8 mouse cellular contexts compared by ENCODE assay signal in genomic region chr5:103424678-103425319, GRCm38 (mm10). TPM values are rescaled to one million over a fixed set of nuclear protein-coding genes. Genes with fewer than 3 reads are reported as not detected.
DNase-seq lines count a peak whose midpoint lies in the region; ATAC-seq and TF ChIP-seq lines count a peak whose summit lies in the region.

Gene Ptpn13 (plus strand): TSS chr5:103425192.

- WGBS in forebrain, embryonic 15.5 days, result 0% methylated on average over 46 of the region's 55 CpGs
- WGBS in liver, postnatal 0 days (ENCODE audit: insufficient replicate concordance), result under 1% methylated on average over 22 of the region's 55 CpGs
- under 1% methylated on average over 55 of the region's 55 CpGs for WGBS in olfactory bulb, adult 2 months

- peak; percentile 24; the same call in 1 of the 2 replicates for TF ChIP-seq POLR2A in olfactory bulb, adult 2 months (IDR thresholded peaks at IDR 0.05; ENCODE audit: insufficient read depth, low read depth, low read length)

- no peak for ATAC-seq in G1E (ENCODE audit: extremely low read depth, insufficient number of reproducible peaks, low FRiP score, poor library complexity, severe bottlenecking)
- ATAC-seq in forebrain, embryonic 15.5 days (replicated peaks), result peak; percentile 97
- peak; percentile 97 for ATAC-seq in liver, postnatal 0 days

- H3K4me3 ChIP-seq in G1E (ENCODE audit: low read depth, low read length), result peak within 1 kb of the TSS; percentile 13; the same call in 1 of the 2 replicates
- peak within 1 kb of the TSS; percentile 54 for H3K4me3 ChIP-seq in forebrain, embryonic 15.5 days
- H3K4me3 ChIP-seq in liver, postnatal 0 days (ENCODE audit: low read depth, low read length), result peak within 1 kb of the TSS; percentile 65
- peak within 1 kb of the TSS; percentile 65 for H3K4me3 ChIP-seq in olfactory bulb, adult 2 months (ENCODE audit: insufficient read depth, low read depth, low read length)

- H3K4me1 ChIP-seq in G1E (ENCODE audit: insufficient read depth, low read depth, low read length), result no peaks in the 10 kb centered on the region
- peaks cover 28% of the 10 kb centered on the region for H3K4me1 ChIP-seq in forebrain, embryonic 15.5 days
- H3K4me1 ChIP-seq in liver, postnatal 0 days (ENCODE audit: insufficient read depth), result no peaks in the 10 kb centered on the region
- H3K4me1 ChIP-seq in olfactory bulb, adult 2 months (ENCODE audit: control insufficient read depth, insufficient read depth, low read length), result peaks cover 4% of the 10 kb centered on the region; the same call in 1 of the 2 replicates

- no peak for TF ChIP-seq EP300 in liver, postnatal 0 days (IDR thresholded peaks at IDR 0.05; ENCODE audit: low read depth)

- intact Hi-C loops in heart, postnatal 14 days (cut with DNase I), result loop anchor here (5.0 kb wide), 2 partner anchors 38 to 47 kb away; no protein-coding TSS in a partner anchor

- no peak for DNase-seq in G1E (ENCODE audit: low spot score)
- DNase-seq in cerebellum, adult 11 months, result peak; percentile 58
- peak; percentile 92 to 94 for DNase-seq in heart, postnatal 14 days
- DNase-seq in layer of hippocampus, adult 11-12 months (ENCODE audit: low spot score), result peak; percentile 89
- peak; percentile 89 for DNase-seq in liver, postnatal 0 days
- peak; percentile 88 to 93 for DNase-seq in thymus, adult 18-20 months

- H3K36me3 ChIP-seq in G1E (replicated peaks), result no peaks in the 10 kb centered on the region
- H3K36me3 ChIP-seq in forebrain, embryonic 15.5 days, result no peaks in the 10 kb centered on the region
- H3K36me3 ChIP-seq in liver, postnatal 0 days (replicated peaks; ENCODE audit: insufficient read depth, low read length), result no peaks in the 10 kb centered on the region

- peaks cover 52% of the 10 kb centered on the region for H3K9me3 ChIP-seq in G1E (replicated peaks)
- H3K9me3 ChIP-seq in forebrain, embryonic 15.5 days, result no peaks in the 10 kb centered on the region
- no peaks in the 10 kb centered on the region for H3K9me3 ChIP-seq in liver, postnatal 0 days (ENCODE audit: low read length)

- H3K27ac ChIP-seq in forebrain, embryonic 15.5 days (replicated peaks), result peak within 1 kb of the TSS; percentile 63
- peak within 1 kb of the TSS; percentile 51; the same call in 1 of the 2 replicates for H3K27ac ChIP-seq in liver, postnatal 0 days (ENCODE audit: low read depth)
- H3K27ac ChIP-seq in olfactory bulb, adult 2 months (ENCODE audit: insufficient read depth, low read depth, low read length), result peak within 1 kb of the TSS; percentile 67

- no peak for TF ChIP-seq CTCF in G1E (IDR thresholded peaks at IDR 0.05; ENCODE audit: low read depth, low read length)
- TF ChIP-seq CTCF in liver, postnatal 0 days (IDR thresholded peaks at IDR 0.05; ENCODE audit: low read depth), result no peak
- no peak for TF ChIP-seq CTCF in olfactory bulb, adult 2 months (IDR thresholded peaks at IDR 0.05; ENCODE audit: insufficient read depth, low read depth, low read length)

- no peaks in the 10 kb centered on the region for H3K27me3 ChIP-seq in G1E (ENCODE audit: insufficient read depth, low read length)
- H3K27me3 ChIP-seq in forebrain, embryonic 15.5 days, result 0 out of 2 replicates have a peak, but pooled peaks cover 4% of the 10 kb centered on the region
- H3K27me3 ChIP-seq in liver, postnatal 0 days (ENCODE audit: insufficient read depth, low read length), result peaks cover 32% of the 10 kb centered on the region

- H3K4me2 ChIP-seq in forebrain, embryonic 15.5 days (replicated peaks), result peak within 1 kb of the TSS; percentile 90
- H3K4me2 ChIP-seq in liver, postnatal 0 days (ENCODE audit: low read depth, low read length), result peak within 1 kb of the TSS; percentile 94

- H3K9ac ChIP-seq in forebrain, embryonic 15.5 days (replicated peaks), result peak within 1 kb of the TSS; percentile 53
- peak within 1 kb of the TSS; percentile 65 for H3K9ac ChIP-seq in liver, postnatal 0 days (replicated peaks)

RNA-seq across cellular contexts. Expression of gene Ptpn13, which starts in this region (rescaled TPM):
- total RNA-seq in G1E (2014; fragmentation: Nextera tagmentation) (not detected in 2 replicates), G1E (2017) (under 0.01 and 0.27 TPM in 2 replicates)
- polyA plus RNA-seq in G1E (2012), result not detected in 2 replicates
- polyA plus RNA-seq in forebrain, embryonic 15.5 days (2015; fragmentation: Nextera tagmentation; extraction: Ambion mirVana), result 4.4 and 5.1 TPM in 2 replicates
- total RNA-seq in heart, postnatal 14 days (2021), result 10 to 100 TPM in 1 of 2 experiments, 1 to 10 TPM in 1; 8.5 to 10.7 TPM
- 0.38 and 0.43 TPM in 2 replicates for polyA plus RNA-seq in liver, postnatal 0 days (2015; fragmentation: Nextera tagmentation; extraction: Ambion mirVana)
- polyA plus RNA-seq in olfactory bulb, adult 2 months (2012; ENCODE audit: insufficient read depth, insufficient read length, low replicate concordance, missing spikeins), result not detected in 2 replicates

Comparison
In these comparisons a context has a peak if more than half of its experiments do, and no peak if none do; other contexts are left out.
1. RNA of gene Ptpn13 (total RNA-seq): 8.5 to 10.7 TPM in heart, postnatal 14 days; under 0.01 to 0.27 TPM in G1E; every median in the first group is over 4 times any median in the second.
2. Peak in DNase-seq, ATAC-seq, H3K4me3 ChIP-seq, H3K27ac ChIP-seq, H3K9ac ChIP-seq and H3K4me2 ChIP-seq in liver, postnatal 0 days; RNA of the gene not detected or under 1 TPM.
3. H3K4me3 ChIP-seq: peak in every context shown above with its lines; median percentile 65 in liver, postnatal 0 days; 65 in olfactory bulb, adult 2 months; 54 in forebrain, embryonic 15.5 days; 13 in G1E.
4. Peak in every context shown above with its lines, with median percentiles within 50 percentile points of each other: H3K27ac ChIP-seq.